Mouse (Mus musculus) spleen, postnatal 4 days (tissue): ENCODE data around the gene Nup62cl.

Experiments used
- DNase-seq, 2 experiments: peaks; one replicate each; pipeline ENCODE4 v3.0.0; 2022; ENCODE audit warnings: low spot score in 2 of 2

The Nup62cl gene

DNA sequence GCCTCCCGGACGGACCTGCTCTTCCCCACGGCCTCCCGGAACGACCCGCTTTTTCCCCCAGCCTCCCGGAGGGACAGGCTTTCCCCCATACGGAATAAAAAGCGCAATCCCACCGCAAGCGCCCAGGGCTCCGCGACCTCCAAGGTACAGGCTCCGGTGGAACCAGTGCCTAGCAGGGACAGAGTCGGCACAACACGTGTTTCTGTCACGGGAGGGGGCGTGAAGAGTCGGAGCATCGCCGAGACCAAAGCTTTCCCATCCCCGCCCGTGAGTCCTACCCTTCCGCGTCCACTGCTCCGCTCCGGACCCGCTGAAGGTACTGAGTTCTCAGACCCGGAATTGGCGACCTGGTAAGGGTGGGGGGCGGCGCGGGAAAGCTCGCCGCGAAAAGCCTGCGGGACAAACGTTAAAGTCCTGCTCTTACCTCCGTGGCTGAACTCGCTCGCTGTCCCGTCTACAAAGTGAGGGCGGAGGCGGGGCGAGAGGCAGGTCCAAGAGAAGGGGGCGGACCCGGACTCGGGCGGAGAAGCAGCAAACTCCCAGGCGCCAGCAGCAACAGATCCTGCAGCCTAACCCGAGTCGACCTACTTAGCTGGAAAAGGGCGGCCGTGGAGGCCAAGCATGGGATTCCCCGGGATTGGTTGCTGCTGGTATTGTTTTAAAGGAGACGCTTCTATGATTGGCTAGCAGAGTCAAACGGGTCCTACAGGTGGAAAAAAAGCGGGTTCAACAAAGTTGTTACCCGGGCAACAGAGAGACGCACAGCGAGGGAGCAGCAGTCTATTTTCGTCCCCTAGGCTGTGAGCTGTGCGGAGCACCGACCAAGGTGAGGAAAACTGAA, at the start of gene Nup62cl, which contains the start of gene Pih1h3b:
Nup62cl (minus strand) TSS at position 578 of the 841 bp plus-strand sequence.
Pih1h3b (plus strand) TSS at position 745 of the 841 bp plus-strand sequence.
- no peak for DNase-seq

DNA sequence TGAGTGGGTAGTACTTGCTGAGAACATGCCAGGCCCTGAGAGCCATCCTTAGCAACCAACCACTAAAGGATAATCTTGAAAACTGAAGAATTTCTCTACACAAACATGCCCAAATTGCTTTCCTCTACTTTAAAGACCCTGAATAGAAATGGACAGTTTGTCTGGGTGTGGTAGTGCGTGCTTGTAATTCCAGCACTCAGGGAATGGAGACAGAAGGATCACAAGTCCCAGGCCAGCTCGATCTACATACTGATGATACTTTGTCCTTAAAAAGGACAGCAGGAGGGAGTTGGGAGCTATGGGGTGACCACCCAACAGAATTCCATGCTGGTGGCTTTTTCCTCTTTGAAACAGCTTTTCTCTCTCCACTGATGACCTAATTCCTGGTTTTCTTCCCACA, 31.6 kb upstream of the Nup62cl start:
- no peak for DNase-seq

DNA sequence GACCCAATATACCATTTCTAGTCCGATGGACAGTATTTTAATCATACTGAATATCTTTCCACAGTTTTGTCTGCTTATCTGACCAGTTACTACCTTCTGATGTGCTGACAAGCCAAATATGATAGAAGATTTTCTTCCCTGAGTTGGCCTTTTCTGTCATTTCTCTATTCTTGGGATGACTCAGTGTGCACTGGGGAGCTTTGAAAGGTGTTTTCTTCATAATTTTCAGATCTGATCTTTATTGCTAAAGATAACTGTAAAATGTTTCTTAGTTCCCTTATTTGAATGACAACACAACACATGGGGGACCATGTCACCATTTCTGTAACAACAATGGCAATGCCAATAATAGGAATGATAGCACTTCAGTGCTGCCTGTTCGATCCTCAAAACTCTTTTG, 20.0 kb upstream of the Nup62cl start:
- no peak for DNase-seq

DNA sequence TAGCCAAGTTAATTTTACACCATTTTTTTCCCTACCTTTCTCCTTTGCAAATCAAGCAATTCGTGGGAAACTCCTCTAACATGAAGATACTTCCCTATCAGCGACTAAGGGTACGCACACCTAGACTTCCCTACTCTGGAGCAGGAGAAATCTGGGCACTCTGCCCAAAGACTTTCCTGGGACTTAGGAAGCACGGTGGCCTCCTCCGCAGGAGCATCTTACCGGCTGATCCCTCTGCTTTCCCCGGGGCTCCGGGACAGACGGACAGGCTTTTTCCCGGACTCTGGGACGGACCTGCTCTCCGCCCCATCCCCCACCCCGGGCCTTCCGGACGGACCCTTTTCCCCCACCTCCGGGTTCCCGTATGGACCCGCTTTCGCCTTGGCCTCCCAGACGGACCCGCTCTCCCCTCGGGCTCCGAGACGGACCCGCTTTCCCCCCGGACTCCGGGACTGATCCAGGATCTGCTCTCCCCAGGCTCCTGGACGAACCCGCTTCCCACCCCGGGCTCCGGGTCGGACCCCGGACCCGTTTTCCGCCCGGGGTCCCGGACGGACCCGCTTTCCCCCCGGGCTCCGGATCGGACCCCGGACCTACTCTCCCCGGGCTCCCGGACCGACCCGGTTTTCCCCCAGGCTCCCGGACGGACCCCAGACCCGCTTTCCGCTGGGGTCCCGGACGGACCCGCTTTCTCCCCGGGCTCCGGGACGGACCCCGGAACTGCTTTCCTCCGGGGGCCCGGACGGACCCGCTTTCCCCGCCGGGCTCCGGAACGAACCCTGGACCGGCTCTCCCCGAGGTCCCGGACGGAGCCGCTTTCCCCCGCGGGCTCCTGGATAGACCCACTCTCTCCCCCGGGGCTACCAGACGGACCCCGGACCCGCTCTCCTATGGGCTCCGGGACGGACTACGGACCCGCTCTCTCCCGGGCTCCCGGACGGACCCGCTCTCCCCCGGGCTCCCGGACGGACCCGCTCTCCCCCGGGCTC, 1.3 kb downstream of the Nup62cl start:
- peak in 1 of 2 experiments; percentile 64 for DNase-seq

DNA sequence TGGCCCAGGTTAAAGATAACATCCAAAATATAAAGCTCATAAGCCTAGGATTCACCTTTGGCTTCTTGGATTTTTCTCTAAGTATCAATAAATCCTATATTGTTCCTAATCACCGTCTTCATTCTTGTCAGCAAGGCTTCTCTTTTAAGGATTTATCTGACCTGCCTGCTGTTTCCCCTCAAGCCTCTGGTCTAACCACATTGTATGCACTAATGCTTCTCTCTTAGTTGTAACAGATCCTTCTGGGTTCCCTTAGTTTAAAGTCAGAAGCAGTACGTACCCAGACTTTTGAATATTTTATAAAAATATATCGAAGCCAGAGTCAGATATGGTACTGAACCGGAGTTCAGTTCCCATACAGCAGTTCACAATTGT, 63.8 kb downstream of the Nup62cl start:
- no peak for DNase-seq

DNA sequence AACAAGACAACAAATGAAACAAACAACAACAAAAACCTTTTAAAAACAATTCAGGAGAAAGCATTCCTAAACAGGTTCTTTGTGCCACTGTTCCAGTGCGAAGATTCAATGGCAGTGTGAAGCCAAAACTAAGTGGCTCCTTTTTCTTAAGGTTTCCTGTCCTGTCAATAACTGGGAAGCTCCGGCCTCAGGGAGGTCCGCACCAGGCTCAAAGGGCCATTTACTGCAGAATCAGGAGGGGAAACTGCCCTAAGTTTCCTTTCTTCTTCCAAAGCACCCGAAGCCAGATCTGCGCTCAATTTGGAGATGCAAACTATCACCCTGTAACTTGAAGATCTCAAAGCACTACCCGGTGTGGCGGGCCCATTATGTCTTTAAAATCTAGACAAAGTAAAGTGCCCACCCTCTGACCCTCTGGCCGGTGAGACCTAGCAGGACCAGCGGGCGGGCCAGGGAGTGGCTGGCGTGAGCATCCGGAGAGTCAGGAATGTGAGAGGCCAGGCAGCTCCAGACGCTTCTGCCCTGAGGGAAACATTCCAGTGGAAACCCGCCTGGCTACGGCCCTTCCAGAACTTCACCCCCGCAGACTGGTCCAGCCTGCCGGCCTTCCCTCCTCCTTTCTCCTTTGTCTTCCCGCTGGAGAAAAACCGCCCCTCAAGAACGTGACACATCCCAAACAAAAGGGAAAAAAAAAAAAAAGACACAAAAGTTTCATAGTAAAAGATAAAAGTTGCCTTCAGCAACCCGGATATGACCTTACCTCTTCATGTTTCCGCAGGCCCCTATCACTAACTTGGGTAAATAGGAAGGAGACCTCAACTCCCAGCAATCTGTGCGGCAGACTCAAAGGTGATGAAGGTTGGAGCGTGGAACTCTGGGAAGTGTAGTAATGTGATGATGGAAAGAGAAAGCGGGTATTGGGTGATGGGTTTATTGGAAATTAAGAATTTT, 64.5 kb downstream of the Nup62cl start, which contains the start of gene Rbm41:
Rbm41 (minus strand) TSS at position 856 of the 951 bp plus-strand sequence.
- peak; percentile 17 to 61 for DNase-seq

DNA sequence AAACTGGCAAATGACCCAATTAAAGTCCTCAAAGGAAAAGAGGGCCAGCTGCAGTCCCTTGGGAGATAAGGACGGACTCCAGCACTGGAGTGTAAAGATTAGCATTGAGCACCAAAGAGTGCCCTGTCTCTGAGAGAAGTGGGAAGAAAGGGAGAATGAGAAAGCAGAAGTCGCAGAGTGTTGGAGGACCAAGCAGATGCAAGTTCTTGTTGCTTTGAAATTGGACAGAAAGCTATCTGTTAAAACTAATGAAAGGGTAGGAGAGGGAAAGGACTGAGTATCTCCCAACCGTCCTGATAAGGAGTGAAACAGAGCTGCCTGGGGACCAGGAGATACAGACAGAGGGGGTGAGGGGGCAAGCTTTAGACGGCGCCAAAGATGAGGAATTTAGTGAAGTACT, 80.4 kb downstream of the Nup62cl start:
- no peak for DNase-seq
